Mouse (Mus musculus) right cerebral cortex, postnatal 14 days (tissue): ENCODE data around the gene Zfp672.
"Not testable (repeated sequence)": the region's sequence is repeated elsewhere in the genome, so short reads cannot be mapped to it uniquely, and the experiment has no call there.

Experiments used
- DNase-seq: peaks from one replicate; pipeline ENCODE4 v3.0.0; 2022

The Zfp672 gene

DNA sequence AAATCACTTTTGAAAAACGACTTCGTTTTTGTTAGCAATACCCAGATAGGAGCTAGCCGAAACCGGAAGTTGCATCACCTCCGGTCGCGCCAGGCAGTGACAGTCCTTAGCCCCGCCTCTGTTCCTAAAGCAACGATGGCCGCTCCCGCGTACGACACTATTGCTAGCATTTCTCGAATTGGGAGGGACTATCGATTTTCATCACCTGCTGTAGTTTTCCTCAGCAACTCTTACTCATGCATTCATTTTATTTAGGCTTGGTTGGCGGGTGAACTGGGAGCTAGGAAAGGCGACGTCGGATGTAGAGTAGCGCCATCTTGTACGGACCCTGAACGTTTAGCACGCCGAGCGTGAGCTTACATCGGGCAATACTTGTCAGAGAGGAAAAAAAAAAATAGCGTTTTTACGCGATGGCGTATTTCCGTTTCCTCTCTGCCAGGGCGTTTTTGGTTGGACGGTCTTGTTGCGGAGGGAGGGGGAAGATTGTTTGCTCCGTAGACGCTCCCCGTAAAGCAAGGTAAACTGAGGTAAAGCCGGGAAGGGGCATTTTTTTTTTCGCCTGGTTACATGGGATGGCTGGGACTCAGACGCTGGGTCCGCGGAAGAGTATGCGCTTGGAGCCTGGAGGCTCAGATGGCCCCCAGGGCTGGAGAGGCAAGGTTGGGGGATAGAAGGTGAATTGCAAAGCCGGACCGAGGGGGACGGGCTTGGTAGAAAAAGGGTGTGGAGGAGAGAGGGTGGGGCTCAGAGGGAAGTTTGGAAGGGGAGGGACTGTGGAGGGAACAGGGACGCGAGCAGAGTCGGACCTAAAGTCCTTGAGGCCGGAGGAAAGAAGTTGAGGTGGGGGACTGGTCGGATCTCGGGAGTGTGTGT, at the start of gene Zfp672, which contains the start of gene Sh3bp5l:
Gene Zfp672 (minus strand): TSS at position 64 of the 873 bp plus-strand sequence.
Gene Sh3bp5l (plus strand): TSS at position 449 of the 873 bp plus-strand sequence.
- peak; percentile 84 for DNase-seq

DNA sequence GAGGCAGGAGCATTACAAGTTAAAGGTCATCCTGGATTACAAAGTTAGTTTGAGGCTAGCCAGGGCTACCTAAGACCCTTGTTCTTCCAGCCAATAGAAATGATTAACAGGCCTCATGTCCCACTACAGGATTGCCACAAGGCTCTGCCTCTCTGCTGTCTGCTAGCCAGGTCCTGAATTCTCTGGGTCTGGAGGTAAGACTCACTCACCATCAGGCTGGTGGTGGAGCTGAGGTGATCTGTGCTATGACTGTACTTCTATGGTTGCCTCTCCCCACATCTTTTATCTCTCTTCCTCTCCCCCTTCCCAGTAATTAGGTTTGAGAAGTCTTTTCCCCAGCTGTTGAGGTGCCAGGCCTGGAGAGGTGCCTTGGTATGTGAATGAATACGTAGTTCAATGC, 49.4 kb upstream of the Zfp672 start:
- no peak for DNase-seq

DNA sequence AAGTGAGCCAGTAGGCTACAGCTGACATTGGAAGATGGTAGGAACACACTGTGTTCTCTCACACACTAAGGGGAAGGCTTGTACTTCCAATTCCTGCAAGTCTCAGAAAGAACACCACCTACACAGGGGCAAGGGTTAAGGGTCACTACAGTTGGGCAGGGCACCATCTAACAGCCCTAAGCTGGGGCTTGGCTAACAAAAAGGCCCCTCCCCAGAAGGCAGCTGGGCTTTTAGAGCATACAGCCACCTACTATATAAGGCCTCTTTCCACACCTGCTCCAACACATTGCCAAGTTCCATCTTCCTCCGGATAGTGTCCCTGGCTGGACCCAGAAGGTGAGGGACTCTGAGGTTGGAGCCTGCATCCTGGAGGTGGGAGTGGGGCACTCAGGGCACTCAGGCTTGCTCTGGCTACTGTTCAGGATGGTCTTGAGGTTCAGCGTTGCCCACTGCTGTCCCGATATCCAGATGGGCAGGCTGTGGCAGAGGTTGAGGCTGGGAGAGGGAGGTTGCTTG, 48.7 kb upstream of the Zfp672 start, which contains the start of gene Lypd8:
Gene Lypd8 (plus strand): TSS at position 281 of the 516 bp plus-strand sequence.
- DNase-seq: no peak

DNA sequence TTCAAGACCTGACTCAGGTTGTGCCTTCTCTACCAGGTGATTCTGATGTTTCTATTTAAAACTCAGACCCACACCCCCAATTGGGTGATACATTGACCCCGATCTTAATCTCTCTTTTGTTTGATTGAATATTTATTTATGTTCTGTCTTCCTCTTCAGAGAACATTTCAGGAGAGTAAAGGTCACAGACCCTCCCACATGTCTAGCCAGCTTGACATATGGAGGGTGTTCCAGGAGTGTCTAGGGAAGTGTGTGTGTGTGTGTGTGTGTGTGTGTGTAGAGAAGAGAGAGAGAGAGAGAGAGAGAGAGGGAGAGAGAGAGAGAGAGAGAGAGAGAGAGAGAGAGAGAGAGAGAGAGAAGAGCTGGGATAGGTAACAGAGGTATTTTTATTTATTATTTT, 47.5 kb upstream of the Zfp672 start:
- DNase-seq: no peak

DNA sequence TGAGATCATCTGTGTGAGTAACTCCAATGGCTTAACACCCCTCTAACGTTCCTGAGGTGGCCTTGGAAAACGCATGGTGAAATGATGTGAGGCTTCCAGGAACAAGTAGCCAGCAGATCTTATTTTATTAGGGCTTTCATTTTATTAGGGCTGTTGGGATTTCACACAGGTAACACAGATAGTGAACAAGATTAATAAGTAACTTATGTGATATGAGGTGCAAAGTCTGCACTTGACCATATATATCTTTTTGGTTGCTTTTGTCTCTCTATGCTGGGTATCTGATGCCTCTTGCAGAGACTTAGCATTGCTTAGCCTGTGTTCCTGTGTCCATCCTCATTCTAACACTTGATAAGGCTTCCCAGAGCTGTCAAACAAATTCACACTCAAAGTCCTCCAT, 47.1 kb upstream of the Zfp672 start:
- DNase-seq: no peak

DNA sequence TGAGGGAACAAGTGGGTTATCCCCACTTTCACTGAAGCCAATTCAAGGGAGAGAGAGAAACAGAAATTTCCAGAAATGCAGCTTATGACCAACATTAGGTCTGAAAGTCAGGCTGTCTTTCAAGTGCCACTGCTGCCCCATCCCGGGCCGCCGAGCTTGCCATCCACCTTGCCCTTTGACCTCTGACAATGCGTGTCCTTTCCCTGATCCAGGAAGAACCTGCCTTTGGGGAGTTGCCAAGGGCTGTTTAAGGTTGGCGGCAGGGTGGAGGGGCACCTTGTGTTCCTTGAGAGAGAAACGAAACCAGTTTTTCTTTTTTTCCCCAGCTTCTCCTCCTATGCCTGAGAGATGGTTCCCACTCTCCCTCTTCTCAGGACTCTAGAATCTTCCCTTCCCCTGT, 36.1 kb upstream of the Zfp672 start:
- not testable (repeated sequence) for DNase-seq

DNA sequence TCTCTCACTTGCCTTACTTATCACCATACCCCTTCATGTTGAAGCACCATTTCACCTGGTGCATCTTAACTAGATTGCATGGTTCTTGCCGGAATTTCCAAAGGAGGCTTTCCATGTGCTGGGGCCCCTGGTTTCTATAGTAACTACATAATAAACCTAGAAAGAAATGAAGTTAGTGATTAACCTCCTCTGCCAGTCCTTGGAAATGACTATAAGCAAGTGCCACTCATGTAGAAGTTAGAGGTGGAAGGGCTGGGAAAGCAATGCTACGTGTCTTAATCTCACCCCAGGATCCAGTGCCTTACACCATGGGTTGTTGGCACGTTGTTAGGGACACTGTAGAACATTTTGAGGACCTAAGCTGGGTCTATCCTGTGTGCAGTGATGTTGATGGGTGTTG, 34.3 kb upstream of the Zfp672 start:
- no peak for DNase-seq

DNA sequence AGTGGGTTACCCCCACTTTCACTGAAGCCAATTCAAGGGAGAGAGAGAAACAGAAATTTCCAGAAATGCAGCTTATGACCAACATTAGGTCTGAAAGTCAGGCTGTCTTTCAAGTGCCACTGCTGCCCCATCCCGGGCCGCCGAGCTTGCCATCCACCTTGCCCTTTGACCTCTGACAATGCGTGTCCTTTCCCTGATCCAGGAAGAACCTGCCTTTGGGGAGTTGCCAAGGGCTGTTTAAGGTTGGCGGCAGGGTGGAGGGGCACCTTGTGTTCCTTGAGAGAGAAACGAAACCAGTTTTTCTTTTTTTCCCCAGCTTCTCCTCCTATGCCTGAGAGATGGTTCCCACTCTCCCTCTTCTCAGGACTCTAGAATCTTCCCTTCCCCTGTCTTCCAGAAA, 32.4 kb upstream of the Zfp672 start:
- not testable (repeated sequence) for DNase-seq

DNA sequence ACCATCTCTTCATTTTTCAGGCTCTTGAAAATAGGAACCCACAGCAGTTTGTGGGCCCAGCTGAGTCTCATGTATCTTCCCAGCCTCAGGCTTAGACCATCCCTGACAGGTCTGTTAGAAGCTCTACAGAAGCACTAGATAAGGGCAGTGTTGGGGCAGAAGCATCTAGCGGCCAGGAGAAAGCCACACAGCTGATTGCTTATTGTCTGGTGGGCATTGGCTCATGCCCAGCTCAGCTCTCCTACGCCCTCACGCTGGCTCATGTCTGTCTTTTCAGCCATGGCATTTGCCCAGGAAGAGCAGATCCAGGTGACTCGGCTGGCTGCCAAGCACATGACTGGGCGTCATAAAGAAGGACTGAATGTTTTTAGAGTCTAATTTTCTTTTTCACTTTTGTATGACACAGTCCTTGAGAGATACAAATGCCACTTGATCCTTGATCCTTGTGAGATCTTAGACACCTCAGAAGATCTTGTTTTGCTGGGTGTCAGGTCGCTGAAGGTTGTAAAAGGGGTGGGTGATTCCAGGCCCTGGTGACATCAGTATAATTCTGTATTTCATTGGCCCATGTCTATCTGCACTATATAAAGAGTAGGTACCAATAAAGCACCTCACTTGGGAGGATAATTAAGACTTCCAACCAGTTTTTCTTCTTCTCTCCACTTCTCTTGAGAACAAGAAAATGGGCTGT, 27.9 kb upstream of the Zfp672 start:
- no peak for DNase-seq

DNA sequence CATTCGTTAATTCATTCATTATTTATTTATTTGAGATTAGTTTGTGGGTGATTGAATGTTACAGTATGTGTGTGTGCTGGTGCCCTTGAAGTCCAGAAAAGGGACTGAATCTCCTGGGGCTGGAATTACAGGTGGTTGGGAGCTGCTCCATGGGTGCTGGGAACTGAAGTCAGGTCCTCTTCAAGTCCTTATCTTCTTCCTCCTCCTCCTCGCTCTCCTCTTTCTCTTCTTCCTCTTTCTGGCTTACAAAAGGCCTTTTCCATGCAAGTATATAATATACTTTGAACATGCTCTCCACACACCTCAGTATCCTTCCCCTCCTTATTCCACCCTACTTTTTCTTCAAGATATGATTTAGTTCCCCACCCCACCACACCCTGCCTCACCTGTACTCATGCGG, 26.9 kb upstream of the Zfp672 start:
- no peak for DNase-seq

DNA sequence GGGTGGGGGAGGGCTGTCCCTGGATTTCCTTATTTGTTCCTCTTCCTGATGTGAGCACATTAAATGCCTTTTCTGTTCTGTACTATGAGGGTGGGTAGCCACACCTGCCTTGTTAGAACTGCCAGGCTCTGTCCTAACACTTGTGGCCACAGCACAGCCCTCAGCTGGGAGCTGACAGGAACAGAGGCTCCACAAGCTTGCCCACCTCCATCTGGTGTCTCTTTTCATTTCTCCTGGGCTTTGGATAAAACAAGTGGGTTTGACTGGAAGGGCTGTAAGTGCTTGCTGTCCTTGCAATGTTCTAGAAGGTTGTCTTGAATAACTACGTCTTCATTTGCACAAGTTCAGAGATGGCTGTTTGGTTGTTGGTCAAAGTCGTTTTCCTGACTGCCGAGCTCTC, 24.8 kb upstream of the Zfp672 start:
- DNase-seq: no peak

DNA sequence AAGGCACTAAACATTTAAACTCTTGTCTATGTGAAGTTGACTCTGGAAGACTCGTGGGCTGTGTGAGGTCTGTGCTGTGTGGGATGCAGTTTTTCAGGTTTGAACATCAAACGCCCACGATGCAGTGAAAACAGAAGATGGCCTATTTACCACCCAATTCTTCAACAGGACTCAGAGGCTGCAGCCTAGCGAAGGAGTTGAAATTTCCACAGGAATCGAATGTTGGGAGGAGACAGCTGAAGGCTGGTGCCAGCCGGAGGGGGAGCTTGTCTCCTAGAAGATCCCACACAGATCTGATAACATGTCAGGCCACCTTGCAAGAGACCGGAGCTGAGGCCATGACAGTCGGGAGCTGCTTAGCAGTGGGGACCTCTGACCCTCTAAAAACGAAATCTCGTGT, 24.3 kb upstream of the Zfp672 start:
- no peak for DNase-seq

DNA sequence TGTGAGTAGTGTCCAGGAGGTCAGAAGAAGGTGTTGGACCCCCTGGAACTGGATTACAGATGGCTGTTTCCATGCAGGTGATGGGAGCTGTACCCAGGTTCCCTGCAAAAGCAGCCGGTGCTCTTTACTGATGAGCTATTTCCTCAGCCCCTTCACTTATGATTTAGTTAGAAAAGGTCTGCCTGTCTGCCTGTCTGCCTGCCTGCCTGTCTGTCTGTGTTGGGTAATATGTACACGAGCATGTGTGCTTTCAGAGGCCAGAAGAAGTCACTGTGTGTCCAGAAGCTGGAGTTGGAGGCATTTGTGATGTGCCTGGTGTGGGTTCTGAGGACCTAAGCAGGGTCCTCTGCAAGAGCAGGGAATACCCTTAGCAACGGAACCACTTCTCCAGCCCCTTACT, 23.6 kb upstream of the Zfp672 start:
- no peak for DNase-seq

DNA sequence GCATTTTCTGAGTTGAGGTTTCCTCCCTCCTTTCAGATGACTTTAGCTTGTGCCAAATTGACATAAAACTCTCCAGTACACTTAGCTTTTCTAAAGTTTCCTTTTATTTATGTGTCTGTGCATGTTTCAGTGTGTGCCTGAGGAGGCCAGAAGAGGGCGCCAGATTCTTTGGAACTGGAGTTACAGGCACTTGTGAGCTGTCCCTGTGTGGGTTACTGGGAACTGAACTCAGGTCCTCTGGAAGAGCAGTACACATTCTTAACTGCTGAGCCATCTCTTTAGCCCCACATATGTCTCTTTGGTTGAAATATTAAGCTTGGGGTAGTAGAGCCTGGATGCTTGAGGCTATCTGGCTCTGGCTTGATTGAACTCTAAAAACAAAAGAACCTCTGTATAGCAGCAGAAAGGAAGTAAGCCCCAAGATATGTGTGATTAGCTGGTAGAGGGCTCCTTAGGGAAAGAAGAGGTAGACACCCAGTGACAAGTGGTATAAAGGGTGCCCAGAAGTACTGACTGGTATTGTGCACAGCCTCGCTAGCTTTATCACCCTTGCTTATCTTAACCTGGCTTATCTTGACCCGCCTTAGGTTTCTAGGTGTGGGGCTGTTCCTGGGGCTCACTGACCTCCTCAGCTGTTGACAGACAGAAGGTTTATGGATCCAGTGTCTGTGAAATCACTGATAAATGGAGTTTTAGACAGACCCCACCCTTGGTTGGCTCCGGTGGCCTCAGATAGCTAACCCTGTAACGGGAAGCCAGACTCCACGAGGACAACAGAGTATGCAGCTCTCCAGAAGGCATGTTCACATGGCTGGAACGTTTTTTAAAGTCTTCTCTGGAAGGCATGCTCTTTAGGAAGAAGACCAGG, 22.8 kb upstream of the Zfp672 start:
- no peak for DNase-seq

DNA sequence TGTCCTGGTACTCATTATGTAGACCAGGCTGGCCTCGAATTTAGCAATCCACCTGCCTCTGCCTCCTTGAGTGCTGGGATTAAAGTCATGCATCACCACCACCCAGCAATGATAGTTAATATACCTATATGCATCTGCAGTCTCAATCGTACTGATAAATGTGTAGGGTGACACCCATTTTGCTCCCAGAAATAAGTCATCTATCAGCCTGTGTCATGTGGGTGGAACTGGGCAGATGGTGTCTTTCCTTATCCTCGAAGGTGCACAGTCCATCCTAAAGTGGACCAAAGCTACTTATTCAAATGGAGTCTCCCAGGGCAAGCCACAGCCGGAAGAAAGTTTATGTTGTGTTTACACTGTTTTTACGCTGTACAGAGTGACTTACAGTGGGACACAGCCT, 21.0 kb upstream of the Zfp672 start:
- DNase-seq: no peak

DNA sequence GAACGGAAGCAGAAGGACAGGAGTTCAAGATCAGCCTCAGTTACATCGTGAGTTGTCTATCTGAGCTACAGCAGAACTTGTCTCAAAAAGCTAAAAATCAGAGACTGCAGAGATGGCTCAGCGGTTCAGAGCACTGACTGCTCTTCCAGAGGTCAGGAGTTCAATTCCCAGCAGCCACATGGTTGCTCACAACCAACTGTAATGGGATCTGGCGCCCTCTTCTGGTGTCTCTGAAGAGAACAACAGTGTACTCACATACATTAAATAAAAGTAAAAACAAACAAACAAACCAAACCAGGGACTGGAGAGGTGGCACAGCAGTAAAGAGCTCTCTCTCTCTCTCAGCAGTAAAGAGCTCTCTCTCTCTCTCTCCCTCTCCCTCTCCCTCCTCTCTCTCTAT, 20.5 kb upstream of the Zfp672 start:
- DNase-seq: no peak

DNA sequence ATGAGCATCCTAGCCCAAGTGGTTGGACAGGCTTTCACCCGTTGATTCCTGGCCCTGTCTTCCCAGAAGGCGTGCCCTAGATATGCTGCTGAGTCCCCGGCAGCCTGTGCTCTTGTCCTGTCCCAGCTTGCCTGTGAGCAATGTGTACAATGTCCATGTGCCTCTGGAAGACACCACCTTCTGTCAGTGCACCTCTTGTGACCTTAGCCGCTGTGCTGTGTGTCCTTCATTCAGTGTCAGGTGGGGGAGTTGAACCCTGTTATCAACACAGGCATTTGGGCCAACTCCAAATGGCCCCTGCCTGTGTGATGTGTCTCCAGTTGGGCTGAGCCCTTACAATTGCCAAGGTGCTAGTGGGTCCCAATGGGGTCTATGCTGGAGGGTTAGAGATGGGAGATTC, 16.6 kb upstream of the Zfp672 start:
- no peak for DNase-seq

DNA sequence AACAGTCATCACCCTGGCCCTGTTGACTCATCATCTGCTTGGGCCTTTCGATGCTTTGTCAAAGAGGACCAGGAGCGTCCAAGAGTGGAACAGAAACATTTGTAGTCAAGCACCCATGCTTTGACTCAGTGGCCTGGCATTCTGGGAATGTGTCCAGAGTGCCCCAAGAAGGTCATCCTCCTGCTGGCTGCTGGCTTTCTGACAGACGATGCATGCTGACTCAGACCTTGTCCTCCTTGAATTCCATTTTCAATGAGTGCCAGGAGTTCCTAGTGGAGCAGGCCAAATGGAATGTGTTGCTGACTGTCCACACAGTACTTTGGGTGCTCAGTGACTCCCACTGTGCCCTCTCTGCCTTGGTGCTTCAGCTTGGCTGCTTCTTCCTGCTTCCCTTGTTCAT, 4.6 kb upstream of the Zfp672 start:
- DNase-seq: no peak

DNA sequence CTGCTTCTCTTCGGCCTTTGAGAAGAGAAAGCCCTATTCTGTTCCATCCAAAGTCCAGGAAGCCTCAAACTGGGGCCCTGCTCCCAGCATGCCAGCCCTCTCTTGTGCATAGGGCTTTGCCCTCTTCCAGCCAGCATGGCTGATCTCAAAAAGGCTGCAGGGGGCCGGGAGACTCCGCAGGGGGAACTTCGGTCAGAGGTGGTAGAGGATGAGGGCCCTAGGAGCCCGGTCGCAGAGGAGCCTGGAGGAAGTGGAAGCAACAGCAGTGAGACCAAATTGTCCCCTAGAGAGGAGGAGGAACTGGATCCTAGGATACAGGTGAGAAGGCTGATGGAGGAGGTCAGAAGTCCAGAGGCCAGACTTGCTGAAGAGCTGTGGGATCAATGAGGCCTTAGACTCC, 1.4 kb upstream of the Zfp672 start:
- DNase-seq: no peak

DNA sequence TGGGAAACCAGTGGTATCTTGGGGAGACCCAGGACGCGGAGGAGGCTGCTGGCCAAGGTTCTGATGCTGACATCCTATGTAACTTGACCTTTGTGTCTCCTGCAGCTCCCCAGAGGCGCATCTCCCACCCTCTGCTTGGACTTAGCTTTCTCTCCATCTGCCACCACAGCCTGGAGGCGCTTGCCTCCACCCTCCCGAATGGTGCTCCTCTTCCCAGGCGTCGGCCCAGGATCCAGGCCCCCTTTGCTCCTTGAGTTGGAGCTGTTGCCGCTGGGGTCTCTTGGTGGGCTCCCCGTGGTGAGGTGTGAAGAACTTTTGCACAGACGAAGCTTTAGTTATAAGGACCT, 983 bp upstream of the Zfp672 start:
- no peak for DNase-seq

DNA sequence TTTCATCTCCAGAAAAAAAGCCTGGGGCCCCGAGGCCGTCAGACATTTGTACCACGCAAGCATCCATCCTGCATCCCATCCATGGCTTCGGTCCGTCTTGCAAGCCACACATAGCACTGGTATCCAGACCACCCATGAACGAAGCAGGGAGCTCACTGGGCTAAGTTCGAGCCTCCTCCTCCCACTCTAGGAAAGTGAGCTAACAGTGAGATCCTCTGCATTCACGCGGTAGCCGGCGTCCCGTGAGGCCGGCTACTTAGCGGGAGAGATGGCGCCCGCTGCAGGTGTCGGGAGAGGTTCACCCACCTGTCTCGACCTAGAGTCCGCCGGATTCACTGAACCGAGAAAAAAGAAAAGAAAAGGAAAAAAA, 248 bp downstream of the Zfp672 start:
- DNase-seq: no peak

DNA sequence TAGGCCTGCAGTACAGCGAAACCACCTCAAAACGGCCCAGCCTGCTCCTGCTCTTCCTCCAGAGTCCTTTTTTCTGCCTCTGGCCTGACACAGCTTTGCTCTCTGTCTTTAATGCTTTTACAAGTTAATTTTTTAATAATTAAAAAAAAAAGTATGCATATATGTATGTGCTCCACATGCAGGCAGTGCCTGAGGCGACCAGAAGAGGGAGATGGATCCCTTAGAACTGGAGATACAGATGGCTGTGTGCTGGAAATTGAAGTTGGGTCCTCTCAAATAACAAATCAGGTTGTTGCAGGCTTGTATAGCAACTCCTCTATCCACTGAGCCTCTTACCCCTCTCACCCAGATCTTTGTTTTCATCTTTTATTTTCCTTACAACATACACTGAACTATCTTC, 3.4 kb downstream of the Zfp672 start:
- DNase-seq: no peak

DNA sequence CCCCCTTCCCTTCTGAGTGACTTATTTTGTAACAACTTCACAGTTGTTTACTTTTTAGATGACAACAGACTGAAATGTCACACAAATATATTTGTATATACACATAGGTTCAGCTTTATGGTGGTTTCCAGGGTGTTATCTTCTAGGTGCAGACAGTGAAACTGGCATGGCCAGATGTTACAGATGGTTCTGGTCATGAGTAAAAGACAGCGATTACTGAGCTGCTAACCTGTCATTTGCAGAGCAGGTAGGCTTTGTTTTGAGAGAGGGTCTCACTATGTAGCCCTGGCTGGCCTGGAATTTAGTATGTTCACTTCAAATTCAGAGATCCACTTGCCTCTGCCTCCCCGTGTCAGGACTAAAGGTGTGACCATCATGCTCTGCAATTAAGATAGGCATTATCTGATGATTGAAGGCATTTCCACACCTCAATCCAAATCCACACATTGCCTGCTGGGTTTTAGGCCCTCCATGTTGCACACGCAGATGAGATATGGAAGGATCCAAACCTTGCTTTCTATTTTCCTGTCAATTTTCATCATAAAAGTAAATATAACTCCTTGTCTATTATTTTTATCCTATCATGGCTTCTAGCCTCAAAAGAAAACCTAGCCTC, 5.4 kb downstream of the Zfp672 start:
- no peak for DNase-seq
